Mouse (Mus musculus) spleen, postnatal 10 days (tissue): ENCODE data around the gene Cyp4x1.
"Not testable (repeated sequence)": the region's sequence is repeated elsewhere in the genome, so short reads cannot be mapped to it uniquely, and the experiment has no call there.

Experiments
- DNase-seq, 2 experiments: peaks; one replicate each; pipeline ENCODE4 v3.0.0; 2021 to 2022; ENCODE audit warnings: low spot score in 2 of 2

Gene Cyp4x1

DNA sequence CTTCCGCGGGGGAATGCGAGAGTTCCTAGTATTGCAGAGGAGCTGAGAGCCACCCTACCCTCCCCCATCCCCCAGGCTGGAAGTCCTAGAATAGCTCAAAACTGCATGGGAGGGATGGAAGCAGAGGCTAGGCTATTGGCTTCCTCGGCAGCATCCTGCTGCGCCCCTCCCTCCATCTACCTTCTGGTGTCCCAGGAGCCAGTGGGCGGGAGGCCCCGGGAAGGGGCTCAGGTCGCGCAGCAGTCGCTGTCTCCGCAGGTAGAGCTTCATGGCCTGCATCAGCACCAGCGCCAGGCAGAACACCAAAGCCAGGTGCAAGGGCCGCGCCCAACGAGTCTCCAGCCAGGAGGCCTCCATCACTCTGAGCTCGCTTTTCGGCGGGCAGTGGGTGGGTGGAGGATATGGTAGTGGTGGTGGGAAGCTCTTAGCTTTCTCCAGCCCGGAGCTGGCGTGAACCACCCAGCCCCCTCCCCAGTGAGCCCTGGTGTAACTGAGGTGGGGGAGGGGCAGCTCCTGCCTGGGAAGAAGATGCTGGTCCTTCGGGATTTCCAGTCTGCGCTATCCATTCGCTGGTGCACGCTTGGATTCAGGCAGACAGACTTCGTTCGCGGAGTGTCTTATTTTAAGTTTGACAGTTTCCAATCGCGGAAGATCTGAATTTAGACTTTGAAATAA, at the start of gene Cyp4x1:
TSS of gene Cyp4x1 (minus strand) at position 661 of the 675 bp plus-strand sequence.
- DNase-seq = no peak

DNA sequence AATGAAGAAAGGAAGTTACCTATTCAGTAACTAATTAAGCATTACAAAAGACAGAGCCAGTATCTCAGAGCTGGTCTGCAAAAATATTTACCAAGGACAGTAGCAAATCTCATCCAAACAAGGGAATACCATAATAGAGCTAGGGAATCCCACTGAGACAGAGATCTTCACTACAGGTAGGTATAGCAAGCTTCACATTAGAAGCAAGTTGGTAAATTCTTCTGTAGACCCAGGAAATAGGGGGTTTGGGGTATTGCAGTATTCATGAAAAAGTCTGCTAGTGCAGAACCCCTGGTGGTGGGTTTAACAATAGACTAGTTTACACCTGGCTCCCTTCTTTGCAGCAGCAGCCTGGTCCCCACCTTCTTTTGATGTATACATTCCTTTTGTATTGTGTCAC, 42.1 kb upstream of the Cyp4x1 start:
- not testable (repeated sequence) for DNase-seq

DNA sequence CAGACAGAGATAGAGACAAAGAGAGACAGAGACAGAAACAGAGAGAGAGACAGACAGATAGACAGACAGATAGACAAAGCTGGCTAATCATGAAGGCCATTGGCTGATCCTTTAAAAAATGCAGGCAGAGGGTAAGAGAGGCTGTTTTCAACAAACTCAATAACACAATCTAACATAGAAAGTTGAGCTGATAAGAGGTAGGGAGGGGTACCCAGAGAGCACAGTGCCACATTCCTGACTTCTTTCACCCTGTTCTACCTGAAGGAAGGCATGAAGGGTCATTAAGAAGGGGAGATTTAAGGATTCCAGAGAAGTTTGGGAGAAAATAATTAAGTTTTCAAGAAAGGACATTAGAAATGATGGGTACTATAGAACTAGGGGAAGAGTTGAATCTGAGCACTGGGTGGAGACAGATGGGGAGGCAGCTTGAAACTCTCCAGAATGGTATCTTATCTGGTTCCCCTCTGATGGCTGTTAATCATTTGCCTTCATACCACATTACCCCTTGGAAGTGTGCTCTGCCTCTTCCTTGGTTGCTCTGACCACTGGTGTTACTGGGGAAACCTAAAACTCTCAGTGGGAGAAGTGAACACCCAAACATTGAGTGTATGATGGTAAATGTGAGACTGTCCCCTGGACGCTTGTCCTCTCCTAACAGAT, 40.7 kb upstream of the Cyp4x1 start:
- DNase-seq = no peak

DNA sequence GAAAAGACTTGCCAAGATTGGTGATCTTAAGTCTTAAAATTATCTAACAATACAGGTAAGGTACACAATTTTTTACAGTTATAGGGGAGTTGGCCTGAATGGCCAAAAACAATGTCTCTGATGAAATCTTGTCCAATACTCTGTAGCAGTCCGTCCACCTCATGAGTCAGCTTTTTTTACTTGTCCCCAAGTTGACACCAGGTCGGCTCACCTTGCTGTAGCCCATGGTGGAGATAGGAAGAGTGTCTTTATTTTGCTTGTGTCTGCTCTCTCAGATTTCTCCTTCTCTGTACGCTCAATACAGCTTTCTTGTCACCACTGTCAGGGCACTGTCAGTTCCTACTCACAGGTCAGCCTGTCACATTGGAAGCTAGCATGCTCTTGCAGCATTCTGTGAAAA, 24.9 kb upstream of the Cyp4x1 start:
- DNase-seq = not testable (repeated sequence)

DNA sequence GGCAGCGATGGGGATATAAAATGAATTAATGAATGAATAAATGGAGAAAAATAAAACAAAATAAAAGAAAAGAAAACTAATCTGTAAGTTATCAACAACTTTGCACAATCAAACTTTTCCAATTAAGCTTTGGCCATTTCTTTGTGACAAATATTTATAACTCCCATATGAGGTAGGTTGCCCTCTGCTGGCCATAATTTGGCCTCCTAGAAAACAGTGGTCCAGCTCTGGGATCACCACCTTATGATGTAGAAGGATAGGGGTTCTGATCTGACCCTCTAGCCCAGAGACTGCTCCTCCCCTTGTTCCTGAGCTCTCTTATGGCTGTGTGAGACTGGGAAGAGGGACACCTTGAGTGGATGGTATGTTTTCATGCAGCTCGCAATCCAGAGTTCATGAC, 20.6 kb upstream of the Cyp4x1 start:
- no peak for DNase-seq

DNA sequence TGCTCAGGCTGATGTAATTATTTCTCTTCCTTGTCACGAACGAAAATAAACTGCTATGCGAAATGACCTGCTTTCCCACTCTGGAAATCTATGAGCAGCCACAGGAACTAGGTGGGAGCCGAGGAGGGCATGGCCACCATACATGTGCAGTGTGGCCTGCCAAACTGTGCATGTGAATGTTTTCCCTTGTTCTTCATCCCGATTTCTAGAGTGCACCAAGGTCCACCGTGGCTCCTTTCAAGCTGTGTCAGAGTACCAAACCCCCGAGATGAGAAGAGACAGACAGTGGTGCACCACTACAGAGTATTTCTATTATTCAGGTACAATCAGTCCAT, 182 bp upstream of the Cyp4x1 start:
- DNase-seq = no peak

DNA sequence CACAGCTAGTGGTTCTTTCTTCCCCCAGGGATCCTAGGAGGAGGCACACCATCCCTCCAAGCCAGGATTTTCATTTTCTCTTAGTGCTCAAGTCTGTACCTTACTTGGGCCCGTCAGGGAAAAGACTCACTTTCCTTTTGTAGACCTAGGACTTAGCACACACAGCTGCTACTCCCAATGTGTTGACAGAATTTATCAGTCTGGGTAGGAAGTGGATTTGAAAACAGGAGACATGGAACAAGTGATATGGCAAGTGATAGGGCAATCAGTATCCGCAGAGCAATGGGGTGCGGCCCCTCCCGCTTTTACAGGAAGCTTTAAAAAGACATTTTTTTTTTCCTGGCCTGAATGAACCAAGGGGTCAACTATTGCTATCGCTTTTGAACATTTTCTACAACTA, 996 bp downstream of the Cyp4x1 start:
- DNase-seq = no peak

DNA sequence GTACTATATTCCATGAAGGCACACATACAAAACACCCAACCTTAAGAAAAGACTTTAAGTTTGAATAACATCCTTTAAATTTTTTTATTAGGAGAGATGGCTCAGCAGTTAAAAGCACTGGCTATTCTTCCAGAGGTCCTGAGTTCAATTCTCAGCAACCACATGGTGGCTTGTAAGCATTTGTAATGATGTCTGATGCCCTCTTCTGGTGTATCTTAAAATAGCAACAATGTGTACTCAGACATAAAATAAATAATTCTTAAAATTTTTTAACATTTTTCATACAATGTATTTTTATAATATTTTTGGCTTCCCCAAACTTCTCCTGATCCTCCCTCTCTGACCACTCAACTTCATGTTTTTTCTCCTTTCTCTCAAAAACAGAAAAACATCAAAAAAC, 9.4 kb downstream of the Cyp4x1 start:
- no peak for DNase-seq

DNA sequence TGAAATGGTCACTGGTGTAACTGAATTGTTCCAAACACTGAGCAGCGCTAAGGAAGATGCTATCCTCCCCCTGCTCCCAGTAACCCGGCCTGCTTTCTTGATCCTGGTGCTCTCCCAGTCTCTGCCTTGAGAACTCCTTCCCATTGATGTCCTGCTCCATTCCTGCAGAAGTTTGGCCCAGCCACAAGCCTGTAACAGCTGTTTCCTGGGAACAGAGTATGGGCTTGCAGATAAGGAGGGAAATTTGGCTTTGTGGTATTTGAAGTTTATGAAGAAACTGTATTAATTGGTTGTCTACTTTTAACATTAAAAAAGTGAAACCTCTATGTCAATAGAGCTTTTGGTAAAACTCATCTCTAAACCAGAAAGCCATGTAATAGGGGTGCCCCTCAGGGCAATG, 10.6 kb downstream of the Cyp4x1 start:
- no peak for DNase-seq

DNA sequence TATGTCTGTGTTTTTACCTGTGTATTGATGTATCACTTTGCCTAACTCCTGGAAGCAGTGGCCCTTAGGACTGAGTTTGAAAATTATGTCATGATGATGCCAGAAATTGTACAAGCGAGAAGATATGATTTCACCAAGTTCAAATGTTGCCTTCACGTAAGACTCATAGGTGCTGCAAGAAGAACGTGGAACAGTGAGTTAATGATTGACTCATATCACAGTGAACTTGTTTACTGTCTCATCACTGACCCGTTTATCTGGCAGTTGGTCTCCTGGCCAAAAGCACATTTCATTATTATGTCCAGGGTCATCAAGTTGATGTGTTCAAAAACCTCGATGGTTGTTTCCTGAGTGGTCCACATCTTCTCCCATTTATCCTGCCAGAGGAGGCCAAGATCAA, 12.5 kb downstream of the Cyp4x1 start:
- DNase-seq = no peak

DNA sequence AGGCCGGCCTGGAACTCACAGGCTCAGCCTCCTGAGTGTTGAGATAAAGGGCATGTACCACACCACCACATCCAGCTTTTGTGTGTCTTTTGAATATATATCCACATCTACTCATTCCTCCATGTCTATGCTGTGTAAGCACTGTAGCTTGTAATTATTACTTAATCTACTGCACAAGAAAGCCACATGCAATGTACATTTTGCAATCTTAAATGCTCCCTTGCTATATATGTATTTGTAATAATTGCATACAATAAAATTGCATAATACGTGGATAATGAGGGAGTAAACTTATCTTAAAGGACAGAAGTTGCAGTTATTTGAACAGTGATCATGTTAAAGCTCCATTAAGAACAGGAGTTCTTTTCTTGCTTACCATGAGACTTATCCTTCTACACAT, 12.9 kb downstream of the Cyp4x1 start:
- no peak for DNase-seq

DNA sequence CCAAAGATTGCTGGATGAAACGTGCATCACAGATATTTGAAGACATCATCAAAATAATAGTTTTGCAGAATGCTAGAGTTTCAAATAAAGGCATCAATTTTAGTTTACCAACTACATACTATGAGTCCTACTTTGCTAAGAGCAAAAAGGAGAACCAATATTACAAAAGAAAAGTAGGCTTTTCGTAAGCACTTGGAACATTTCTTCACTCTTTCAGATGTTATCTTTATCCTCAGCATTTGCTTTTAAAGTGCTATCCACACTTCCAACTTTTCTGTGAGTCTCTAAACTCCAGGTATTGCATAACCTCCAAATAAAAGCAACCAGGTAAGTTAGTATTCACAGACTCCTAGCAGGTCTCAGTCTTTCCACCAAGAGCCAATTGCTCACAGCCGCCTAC, 14.4 kb downstream of the Cyp4x1 start:
- DNase-seq = no peak

DNA sequence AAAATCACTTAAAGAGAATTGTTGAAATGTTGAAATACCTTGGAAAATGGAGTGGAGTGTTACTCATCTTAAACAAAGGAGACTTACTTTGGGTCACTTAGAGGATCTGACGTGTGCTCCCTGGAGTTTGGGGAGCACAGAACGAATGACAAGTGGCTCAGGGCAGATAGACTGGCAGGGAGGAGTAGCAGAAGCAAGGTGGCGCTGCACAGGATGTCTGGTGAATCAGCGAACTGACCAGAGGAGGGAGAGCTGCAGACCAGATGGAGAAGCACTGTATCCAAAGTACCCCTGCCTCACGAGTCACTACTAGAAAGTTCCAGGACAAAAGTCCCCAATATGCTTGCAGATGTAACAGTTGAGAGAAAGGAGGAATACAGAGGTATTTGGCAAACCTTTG, 20.8 kb downstream of the Cyp4x1 start:
- no peak for DNase-seq

DNA sequence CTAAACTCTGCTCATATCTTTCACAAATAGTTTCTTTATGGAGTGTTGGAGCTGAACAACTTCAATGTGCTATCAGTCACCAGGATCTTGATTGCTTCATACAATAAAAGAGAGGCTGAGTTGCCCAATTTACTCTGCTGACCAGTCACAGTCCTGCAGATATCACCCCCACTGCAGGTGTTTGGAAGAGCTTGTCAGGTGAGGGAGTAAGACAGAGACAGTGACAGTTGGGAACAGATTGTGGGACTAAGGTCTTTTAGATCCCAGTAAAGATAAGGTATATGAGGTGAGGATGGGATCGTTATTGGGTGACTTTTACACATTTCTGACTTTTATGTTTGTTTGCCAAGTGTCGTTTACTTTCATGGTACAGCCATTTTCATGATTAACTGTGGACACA, 22.9 kb downstream of the Cyp4x1 start:
- DNase-seq = no peak

DNA sequence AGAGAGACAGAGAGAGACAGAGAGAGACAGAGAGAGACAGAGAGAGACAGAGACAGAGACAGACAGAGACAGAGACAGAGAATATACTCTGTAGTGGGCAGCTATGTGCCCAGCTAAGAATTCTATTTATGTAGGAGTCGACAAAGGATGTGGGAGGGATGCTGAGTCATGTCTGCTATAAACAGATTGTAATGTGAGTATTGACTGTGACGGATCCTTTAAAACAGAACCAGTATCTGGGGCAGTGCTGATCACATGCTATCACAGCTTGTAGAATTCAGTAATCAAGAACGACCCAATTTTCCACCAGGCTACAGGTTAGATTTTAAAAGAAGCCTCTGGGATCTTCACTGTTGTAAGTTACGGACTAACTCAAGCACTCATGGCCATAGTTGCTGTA, 30.6 kb downstream of the Cyp4x1 start:
- DNase-seq = no peak

DNA sequence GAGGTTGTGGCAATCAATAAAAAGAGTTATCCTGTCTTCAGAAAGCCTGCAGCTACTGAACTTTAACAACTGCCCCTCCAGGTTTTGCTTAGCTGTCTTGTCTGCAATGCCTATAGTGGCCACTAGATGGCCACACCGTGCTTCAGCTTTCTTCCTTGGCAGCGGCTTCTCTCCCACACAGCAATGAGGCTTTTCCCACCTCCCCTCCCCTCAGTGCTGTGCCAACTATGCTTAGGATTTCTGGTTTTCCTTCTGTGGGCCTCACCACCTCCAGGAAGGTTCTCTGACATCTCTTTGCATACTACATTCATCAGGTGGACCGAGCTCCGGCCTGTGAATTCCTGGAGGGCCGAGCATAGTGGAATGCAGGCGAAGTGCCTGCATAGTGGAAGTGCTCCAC, 32.4 kb downstream of the Cyp4x1 start:
- peak in 1 of 2 experiments; percentile 72 for DNase-seq

DNA sequence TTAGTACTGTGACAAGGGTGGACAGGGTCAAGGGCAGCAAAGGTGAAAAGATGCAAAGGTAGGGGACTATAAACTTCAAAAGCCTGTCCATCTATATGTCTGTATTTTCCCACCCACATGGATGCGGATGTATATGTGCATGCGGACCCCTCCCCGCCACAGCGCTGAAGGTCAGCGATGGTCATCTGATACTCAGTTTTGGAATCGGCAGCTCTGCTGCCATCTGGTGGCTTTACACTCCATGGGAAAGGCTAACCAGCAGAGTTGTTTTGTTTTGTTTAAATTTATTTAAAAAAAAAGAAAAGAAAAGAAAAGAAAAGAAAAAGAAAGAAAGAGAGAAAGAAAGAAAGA, 37.0 kb downstream of the Cyp4x1 start:
- DNase-seq = peak in 1 of 2 experiments; percentile 68

DNA sequence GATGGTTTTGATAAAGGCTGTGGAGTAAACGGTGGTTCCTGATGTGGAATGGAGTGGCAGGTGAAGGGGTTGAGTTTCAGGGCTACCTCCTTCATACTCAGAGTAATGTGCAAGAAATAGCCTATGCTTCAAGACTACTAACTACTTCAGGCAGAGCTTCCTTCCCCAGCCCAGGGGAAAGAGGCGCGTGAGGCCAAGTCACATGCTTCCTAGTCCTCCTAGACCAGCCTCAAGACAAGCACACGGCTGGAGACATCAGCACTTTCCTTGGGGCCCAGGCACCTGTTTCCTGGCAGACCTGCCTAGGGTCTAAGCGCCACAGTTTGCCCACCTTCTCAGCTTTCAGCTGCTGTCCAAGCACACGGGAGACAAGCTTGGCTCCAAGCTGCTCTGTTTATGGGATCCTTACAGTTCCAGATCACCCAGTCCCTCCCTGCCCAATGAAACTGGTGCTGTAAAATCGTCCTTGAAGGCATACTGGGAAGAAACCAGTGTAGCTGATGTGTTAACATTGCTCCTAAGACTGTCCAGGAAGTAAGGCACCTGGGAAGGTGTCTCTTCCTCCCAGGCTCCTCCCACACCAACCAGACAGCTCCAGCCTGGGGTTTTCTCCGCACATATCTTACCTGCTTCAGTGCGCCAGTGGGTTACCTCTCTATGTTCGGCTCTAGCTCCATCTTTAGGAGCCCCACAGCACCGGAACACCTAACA, 37.5 kb downstream of the Cyp4x1 start:
- DNase-seq = peak; percentile 46 to 53

DNA sequence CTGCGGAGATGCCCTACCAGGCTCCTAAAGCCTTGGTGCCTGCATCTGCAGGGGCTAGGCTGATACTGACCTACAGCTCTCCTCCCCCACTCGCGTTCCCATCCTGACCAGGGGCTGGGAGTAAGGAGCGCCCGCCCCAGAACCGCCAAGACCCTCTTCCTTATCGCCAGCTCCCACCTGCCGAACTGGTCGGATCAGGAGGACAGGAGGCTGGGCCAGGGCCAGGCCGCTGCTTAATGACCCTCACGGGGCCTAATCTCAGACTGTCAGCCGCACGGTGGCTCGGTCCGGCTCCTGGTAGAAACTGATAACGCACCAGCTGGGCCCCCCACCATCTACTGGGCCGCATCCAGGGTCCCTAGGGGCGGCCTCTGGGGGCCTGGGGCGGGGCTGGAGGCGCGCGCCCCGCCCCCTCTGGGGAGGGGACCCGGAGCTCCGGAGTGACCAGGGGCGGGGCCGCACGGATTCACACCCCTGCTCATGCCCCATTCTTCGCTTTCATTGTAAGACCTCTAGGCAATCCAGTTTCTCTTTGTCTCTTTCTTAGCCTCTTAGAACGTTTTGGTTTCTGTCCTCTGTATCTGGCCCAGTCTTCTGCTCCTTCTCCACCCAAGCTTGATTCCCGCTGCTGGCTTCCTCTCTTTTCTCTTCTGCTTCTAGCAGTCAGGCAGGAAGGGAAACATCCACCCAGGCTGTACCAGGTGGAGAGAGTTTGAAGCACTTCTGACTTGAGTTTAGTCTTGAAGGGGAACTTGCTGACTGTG, 38.2 kb downstream of the Cyp4x1 start:
- peak; percentile 85 to 86 for DNase-seq

DNA sequence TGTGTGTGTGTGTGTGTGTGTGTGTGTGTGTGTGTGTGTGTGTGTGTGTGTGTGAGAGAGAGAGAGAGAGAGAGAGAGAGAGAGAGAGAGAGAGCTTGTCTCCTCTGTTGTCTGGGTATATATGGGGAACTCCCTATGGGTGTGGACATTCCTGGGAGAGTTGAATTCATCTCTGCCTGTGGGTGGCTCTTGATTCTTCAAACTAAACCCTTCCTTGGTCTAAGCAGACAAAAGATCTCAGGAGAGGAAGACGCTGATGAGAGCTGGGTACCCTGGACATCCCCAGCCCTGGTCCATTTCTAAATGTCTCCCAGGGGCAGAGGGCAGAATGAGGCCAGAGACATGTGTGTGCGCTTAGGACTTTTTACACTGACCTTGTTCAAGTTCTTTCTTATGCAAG, 40.0 kb downstream of the Cyp4x1 start:
- DNase-seq = no peak

DNA sequence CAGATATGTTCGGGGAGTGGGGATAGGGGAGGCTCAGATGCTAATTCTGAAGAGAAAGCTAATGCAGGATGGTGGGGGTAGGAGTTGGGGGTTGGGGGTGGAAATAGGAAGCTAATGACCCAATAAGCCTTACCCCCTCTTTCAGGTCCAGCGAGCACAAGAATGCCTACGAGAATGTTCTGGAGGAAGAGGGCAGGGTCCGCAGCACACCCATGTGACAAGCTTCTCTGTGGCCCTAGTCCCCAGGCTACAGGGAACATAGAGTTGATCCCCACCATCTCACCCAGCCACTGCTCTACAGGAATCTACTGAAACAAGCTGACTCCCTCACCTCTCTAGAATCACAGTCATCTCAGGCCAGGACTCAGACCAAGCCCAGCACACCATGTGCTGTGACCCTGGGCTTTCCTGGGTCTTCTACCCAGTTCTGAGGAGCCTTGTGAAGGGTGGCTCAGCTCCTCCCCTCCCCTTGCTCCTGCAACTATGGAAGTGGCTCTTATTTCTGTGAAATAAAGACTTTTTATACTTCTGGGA, 40.7 kb downstream of the Cyp4x1 start:
- peak in 1 of 2 experiments; percentile 29 for DNase-seq

DNA sequence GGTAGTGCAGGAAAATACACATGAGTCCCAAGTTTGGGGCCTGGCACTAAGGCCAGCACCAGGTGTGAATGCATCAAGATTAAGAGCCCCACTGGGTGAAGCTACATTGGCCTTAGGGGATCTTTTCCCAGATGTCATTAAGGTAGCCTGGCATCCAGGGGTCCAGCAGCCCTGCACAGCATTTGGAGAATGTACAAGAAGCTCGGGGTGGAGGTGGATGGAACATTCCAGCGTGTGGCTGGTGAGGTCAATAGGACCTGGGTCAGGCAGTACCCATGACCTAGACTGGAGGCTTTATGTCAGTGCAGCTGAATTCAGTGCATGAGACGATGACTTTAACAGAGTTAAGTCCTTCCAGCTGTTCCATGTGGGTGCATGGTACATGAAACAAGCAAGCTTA, 42.3 kb downstream of the Cyp4x1 start:
- peak in 1 of 2 experiments; percentile 29 for DNase-seq
